Mouse (Mus musculus) embryonic fibroblast, embryonic 13.5 days (primary cell): ENCODE measurements around the gene Hadha.

Experiments used
- CTCF ChIP-seq: IDR thresholded peaks from 2 replicates; pipeline ENCODE4 v1.5.1; 2011; ENCODE audit warnings: mild to moderate bottlenecking, control low read depth, low read length, moderate library complexity, borderline replicate concordance; ENCODE audit not compliant: insufficient read depth
- POLR2A ChIP-seq: IDR thresholded peaks from 2 replicates; pipeline ENCODE4 v1.6.1; 2011; ENCODE audit warnings: low read depth, mild to moderate bottlenecking, control low read depth, low read length, moderate library complexity

DNA sequence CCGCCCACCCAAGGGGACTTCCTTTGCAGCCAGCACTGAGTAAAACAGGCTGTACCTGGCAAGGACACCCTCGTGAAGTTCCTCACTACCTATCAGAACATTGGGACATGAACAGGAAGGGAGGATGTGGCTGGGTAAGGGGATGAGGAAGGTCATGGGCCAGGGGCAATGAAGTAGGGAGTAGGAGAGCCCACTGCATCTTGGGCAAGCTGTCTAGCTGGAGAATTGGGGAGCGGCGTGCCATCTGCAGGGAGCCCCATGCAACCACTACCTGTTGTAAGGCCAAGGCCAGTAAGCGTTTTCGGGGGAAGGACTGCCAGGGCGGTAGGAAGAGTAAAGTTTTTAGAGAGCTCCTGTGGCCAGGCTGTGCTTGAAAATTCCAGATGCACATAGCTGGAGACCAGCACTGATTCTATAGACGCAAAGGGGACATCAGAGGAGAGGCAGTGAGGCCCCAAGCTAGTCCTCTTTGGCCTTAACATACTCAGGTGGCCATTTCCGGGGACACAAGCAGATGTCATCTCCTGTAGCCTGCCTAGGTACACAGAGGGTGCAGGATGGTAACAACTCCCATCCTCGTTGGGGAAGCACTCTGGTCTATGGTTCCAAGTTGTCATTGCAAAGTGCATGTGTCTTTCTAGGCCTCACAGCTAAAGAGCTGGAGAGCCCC, 48.4 kb upstream of the Hadha start:
- TF ChIP-seq CTCF (no peak), POLR2A (no peak)
